Mouse (Mus musculus): ENCODE results near the gene Lgals7.
"Not testable (repeated sequence)": the region's sequence is repeated elsewhere in the genome, so short reads cannot be mapped to it uniquely, and the experiment has no call there.

- not testable (repeated sequence) for TF ChIP-seq GATA1 (IDR thresholded peaks at IDR 0.05; ENCODE audit: borderline replicate concordance, low read length); FLI1 (IDR thresholded peaks at IDR 0.05; ENCODE audit: low read length)
Observed at GRCm38 (mm10) chr7:28883704-28884103, 20.1 kb downstream of the Lgals7 start.

All from megakaryocyte, embryonic 14.5 days (primary cell).